Mouse (Mus musculus) A20 (cell line): ENCODE measurements around the gene Ficd.
A peak's percentile ranks its signal among the peaks of the same experiment; 100 is the strongest.

Experiments
- DNase-seq: peaks from one replicate; pipeline ENCODE4 v3.0.0-alpha.2; 2011; ENCODE audit warnings: low read depth, low spot score

Ficd gene

DNA sequence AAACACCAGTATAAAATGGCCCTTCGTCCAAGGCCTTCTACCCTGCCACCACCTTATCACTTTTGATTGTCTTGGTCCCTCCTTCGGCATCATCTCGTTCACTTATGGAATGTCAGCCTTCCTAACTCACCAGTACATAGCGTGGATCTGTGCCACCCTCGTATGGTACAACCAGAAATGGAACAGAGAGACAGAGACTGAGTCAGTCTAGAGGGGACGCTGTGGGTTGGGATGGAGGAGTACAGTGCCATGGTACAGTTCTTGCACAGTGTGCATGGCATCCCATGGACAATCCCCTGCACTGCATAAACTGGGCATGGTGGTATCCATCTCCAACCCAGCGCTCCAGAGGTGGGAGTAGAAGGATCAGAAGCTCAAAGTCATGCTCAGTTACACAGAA, 6.9 kb upstream of the Ficd start:
- DNase-seq: no peak

DNA sequence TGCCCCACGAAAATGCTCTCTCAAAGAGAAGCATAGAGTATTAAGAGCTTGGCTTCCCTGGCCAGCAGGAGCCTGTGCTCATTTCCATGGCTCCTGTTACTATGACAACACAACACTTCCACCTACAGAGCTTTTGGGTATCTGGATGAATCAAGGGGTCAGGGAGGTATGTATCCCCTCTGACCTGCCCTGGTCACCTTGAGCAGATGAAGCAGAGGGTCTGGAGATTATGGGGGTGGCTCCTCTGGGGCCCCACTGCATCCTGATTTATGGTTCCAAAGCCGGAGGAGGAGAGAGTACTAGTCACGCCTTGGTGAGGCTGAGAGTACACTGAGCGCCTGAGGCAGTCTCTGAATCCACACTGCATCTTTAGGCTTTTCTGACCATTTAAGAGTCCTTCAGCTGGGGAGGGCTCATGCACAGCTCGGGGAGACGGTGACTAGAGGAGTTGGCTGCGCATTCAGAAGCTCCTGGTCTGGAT, 4.9 kb upstream of the Ficd start:
- DNase-seq: no peak

DNA sequence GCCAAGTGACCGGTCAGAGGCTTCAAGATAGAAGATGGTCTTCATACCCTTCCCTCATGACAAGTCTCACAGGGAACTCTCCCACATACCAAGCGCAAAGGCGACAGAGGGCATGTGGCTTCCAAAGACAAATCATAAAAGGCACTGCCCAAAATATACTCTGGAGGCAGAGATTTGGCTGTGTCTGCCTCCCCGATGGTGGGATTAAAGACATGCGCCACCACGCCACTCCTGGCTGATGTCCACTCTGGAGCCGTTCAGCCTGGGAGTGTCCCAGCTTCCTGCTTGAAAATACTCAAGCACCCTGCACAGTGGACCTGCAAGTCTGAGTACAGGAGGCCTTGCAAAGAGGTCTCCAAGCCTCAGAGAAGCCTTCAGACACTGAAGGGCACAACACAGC, 4.4 kb upstream of the Ficd start:
- no peak for DNase-seq

DNA sequence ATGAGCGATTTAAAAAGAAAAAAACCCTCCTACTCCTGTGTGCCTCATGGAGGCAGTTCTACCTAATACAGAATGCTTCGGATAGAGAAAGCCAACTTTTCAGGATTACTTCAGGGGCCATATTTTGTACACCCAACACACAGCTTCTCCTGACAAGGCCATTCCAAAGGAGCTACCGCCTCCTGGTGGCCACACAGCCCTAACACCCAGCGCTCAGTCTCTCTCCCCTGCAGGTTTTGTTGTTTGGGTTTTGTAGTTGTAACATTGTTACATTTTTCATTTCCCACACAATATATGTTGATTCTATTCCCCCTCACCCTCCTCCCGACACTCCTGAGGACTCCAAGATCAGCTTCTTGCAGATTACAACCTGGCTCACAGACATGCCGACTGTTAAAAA, 3.4 kb upstream of the Ficd start:
- peak; percentile 43 for DNase-seq

DNA sequence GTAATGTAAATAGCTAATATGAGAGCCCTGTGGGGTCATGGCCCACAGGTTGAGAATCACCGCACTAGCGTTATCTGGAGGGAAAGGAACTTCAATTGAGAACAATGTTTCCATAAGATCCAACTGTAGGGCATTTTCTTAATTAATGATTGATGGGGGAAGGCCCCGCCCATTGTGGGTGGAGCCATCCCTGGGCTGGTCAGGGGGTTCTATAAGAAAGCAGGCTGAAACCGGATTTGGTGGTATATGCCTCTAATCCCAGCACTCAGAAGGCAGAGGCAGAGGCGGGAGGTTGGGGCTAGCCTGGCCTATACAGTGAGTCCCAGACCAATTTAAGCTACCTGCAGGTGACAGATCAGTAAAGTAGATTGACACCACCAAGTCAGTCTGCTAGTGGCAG, 1.2 kb upstream of the Ficd start:
- peak; percentile 19 for DNase-seq

DNA sequence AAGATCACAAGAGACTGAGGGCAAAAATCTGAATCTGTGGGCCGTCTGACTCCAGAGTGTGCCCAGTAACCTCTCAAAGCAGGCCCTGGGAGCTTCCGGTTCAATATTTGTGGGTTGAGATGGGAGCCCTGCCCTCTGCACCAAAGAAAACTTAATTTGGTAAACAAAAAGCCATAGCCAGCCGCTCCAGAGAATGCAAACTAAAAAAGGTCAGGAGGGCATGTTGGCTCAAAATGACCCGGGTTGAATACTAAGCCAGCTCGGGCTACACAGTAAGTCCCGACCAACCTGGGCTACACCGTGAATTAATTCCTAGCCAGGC, 619 bp upstream of the Ficd start:
- no peak for DNase-seq

DNA sequence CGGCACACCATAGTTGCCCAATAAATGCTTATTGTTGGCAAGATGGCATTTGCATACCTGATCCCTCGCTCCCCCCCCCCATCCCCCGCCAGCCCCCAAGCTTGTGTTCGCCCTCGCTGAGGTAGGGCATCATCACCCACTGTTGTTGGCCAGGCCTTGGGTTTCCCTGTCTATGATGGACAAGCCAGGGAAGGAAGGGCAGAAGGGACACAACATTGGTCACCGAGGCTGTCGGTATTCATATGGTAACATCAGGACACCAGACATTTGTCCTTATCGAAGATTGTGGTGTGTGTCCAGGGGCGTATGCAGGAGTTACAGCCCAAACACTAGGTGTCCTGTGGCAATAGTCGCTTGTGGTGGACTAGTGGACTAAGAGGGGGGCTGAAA, 505 bp downstream of the Ficd start:
- no peak for DNase-seq

DNA sequence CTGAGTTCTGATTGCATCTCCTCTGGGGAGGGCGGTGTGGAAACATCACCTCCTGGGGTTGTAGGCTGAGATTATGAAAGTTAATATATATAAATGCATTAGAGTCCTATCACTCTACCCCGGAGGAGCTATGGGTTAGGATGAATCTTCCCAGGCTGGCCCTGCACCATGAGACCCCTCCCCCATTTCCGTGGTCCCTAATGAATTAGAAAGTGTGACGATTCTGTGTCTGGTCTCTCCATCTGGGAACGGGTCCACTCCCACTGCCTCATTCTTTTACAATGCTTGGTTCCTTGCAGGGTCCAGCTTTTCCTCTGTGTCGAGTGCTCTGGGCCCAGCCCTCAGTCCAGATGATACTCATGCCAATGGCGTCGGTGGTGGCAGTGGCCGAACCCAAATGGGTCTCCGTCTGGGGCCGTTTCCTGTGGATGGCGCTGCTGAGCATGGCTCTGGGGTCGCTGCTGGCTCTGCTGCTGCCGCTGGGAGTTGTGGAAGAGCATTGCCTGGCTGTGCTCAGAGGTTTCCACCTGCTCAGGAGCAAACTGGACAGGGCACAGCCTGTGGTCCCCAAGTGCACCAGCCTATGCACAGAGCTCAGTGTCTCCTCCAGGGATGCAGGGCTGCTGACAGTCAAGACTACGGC, 1.0 kb downstream of the Ficd start:
- DNase-seq: peak; percentile 29

DNA sequence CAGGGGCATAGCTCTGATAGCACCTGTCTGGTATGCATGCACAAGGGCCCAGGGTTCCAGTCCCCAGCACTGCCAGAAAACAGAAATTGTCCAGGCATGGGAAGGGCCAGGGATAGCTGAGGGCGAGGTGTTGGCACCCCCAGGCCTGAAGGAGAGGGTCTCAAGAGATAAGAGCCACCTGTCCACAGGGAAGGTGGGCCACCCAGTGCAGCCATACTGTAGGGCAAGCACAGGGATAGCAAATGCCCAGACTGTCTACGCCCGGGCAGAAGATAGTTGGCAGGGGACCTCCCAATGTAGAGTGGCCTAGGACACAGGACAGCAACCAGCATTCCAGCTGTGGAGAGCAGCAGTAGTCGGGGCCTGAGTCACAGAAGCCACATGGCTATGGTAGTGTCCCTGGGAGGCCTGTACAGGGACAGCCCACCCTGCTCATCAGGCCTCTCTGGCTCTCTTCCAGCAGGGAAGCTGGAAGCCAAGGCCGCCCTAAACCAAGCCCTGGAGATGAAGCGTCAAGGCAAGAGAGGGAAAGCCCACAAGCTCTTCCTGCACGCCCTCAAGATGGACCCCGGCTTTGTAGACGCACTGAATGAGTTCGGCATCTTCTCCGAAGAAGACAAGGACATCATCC, 2.1 kb downstream of the Ficd start:
- no peak for DNase-seq

DNA sequence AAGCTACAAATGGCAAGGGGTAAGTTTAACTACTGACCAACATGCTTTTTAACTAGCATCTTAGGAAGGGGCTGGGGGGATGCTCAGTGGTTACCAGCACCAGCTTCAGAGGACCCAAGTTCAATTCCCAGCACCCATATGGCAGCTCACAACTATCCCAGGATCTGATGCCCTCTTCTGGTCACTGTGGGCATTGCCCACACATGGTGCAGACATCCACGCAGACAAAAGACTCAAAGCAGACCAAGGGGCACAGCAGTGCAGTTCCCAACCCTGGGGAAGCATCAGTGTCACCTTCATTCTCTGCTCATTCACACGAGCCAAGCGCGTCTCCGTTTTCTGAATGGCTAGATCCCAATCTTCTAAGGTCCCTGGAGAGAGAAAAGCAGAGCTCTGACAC, 12.0 kb downstream of the Ficd start:
- no peak for DNase-seq

DNA sequence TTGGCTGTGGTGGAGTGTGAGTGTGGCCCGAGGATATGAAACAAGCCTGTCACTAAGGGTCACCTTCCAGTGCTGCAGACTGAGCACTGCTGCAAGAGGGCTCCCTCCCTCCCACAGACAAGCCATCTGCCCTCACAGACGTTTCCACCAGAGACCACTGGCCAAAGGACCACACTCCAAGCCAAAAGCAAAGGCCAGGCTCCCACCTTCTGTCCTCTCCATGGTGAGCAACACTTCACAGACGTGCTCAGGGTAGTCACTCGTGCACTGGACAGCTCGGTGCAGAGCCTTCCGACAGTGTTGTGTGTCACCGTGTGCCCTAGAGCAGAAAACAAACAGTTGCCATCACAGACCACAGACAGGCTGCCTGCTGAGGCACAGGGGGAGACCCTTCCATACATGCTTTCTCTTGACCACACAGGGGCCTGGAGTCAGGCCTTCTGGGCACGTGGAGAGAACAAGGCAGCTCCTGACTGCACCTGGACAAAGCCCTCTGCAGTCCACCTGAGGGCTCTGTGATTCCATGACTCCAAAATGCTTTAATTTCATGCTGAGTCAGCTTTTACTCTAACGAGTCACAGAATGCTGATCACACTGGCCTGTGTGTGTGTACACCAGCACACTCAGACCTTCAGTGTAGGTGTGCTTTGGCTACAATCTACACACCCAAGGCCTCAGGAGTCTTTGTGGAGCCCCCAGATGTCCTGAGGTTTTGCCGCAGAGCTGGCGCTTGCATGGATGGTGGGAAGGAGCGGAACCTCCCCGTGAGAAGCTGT, 13.1 kb downstream of the Ficd start:
- DNase-seq: no peak

DNA sequence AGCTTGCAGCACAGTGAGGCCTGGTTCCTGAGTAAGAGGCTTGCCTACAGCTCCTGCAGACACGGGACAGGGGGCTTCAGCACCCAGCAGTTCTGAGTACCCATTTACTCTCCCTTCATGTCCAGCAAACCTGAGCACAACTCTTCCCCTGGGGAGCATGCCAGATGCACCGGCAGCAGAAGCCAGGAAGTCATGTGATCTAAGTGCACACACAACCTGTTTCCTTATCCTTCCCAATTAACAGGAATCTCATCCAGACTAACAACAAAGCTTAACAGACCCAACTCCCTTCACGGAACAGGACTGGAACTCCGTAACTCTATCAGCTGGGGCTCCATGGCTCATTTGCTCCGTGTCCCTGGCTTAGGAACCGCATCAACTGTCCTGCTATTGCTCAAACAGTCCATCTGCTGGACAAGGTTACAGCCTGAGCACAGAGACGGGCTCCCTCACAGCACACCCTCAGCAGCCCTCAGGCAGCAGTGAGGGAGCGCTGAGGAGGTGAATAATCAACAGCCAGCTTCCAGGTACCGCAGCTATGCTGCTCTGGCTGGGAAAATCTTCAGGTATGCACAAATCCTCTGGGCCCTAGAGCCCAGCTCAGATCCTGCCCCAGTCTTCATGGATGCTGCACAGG, 16.0 kb downstream of the Ficd start:
- DNase-seq: no peak

DNA sequence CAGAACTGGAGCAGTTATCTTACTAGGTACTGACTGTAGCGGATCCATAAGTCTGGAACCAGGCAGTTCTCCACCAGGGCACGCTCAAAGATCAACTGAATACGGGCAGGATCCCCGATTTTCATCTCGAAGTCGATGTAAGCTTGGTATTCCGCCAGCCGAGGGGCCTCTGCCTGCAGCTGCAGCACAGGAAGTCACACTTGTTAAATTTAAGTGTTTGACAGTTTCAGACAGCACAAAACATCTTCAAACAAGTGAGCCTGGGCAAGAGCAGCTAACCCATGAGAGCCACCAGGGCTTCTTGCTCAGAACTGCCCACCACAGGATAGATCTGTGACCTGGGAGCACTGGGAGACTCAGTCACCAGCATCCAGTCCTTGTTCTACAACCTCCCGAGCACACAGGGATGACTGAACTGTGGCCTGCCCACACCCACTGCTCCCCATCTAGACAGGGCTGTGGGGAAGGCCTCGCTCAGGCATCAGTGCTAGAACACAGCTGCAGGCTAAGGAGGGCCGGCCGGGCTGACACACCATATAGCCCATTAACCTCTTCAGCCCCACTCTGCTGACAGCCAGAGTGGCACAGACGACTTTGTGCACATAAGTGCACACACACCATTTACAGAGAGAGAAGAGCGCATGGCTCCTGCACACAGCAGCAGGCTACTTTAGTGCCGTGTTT, 19.9 kb downstream of the Ficd start:
- DNase-seq: no peak

DNA sequence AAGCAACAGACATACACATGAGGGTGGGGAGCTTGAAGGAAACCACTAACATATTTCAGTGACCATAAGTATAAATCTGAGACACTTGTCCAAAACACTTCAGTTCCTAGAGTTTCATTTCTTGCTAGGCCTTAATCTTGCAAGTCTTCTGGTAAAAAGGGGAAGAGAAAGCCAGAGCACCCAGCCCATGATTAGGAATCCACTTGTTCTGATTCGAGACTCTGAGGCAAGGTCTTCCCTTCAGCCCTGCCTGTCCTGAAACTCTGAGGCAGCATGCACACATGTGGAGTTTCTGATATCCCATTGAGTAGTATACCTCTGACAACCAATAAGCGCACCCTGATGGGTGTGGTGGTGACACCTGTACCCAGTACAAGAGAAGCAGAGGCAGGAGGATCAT, 26.0 kb downstream of the Ficd start:
- peak; percentile 26 for DNase-seq

DNA sequence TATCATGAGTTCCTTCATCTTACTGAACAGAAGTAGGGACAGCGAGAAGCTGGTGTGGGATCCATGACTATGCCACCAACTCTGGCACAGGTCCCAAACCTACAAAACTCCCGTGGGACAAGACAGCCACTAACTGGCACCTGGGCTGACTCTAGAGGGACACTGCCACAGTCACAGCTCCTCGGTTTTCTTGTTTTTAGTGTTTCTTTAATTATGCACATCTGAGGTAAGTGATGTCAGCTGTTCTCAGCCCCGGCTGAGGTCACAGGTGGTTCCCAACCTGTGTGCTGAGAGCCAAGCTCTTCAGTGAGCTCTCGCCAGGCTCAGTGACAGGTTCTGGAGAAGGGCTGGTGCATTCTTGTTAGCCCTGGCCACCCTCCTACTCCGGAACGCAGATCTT, 28.8 kb downstream of the Ficd start:
- DNase-seq: no peak

DNA sequence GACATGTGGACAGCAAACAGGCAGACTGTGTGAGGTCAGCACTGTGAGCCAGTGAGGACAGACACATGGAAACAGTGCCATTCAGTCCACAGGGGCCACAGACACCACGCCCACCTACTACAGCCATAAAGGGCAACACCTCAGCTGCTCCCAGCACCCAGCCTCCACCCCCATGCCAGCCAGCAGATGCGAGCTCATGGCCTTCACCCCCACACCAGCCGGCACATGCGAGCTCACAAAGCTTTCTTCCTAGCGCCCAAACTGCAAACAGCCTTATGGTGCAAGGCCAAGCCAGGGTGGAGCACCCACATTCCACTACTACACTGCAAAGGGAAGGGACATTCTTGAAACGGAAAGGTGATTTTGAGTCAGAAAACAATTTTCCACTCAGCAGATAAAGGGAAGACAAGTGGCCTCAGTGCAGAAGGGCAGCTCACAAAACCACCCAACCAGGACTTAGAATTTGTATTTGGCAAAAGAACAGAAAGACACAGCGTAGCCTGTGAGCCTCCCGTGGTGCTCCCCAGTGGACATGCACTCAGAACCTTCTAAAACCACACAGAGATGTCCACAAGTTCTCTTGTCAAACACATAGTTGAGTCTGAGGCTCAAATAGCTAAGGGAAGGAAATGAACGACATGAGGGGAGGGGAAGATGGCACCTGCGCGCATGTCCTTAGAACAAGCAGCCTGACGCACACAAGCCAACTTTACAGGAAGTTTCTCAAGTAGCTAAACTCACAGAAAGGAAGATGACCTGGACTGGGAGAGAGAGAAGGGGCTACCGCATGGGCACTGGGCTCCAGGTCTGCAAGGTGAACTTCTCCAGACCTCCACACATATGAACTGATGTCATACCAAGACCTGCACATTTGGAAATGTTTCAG, 30.3 kb downstream of the Ficd start:
- no peak for DNase-seq

DNA sequence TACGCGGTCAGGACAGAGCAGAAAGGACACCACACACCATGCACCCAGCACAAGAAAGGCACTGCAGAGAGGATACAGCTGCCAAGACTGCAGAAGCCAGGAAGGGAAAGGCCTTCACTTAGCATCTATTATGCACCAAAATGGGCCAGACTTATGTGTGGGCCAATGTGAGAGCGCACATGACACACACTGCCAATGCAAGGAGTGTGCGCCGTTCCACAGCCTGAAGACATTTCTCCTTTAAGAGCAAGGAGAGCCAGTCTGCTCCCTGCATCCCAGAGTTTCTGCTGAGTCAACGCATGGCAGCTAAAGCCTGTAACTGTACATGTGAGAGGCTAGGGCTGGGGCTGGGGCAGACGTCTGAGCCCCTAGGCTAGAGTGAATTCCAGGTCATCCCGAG, 33.2 kb downstream of the Ficd start:
- DNase-seq: no peak

DNA sequence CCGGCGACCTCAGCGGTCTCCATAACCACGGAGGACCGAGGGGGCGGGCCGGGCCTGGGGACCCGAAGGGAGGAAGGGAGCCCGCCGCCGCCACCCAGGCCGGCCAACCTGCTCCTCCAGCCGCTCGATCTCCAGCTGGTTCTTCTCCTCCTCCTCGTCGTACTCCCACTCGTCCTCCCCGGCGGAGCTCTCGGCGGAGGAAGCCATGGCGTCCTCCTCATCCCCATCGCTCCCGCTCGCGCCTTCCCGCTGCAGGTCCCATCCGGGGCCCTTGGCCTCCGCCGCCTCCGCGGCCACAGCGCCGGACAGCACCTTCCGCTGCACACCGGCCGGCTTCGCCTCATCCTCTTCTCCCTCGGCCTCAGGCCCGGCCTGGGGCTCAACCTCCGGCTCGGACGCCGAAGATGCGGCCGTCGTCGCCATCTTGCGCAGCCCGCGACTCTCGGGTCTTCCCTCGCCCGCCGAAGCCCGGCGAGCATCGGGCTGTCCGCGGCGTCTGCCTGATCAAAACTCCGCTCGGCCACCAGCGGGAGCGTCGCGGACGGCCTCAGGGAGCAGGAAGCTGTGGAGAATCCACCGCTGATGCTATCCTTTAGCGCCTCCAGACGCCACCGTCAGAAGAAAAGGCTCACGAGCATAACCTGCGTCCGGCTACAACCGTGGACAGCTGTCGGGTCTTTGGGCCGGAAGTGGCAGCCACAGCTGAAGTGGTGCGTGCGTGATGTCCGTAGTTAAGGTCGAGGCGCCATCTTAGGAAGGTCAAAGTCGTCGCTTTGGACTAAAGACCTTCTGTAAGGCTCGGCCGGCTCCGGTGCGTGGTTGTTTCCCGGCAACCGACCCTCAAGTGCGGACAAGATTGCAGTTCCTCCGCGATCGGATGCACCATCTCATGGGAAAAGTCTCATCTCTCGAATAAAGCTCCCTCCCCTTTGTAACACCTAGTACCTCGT, 35.9 kb downstream of the Ficd start:
- DNase-seq: peak; percentile 97

DNA sequence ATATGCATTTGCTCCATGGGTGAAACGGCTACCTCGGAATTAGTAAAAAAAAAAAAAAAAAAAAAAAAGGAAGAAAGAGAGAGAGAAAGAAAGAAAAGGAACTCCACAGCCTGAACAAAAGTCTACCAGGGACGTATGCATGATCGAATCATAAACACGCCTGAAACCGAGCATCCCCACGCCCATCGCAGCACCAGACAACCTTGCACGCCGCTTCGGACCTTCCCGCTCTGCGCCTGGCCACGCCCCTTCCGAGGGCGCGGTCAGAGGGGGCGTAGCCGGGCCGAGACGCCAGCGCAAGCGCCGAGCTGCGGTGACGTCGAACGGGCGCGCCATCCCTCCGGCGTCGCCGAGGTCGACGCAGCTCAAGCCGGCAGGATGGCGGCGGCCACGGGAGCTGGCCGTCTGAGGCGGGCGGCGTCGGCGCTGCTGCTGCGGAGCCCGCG, 36.9 kb downstream of the Ficd start, which contains the start of the genes Sart3 and Iscu:
Sart3 (minus strand) TSS at position 61 of the 446 bp plus-strand sequence.
Iscu (plus strand) TSS at position 299 of the 446 bp plus-strand sequence.
- DNase-seq: peak; percentile 98
